Mouse (Mus musculus) CH12.LX (cell line): Measurements from ENCODE around the gene Nova2. TPM values are rescaled to one million over a fixed set of nuclear protein-coding genes. Genes with fewer than 3 reads are reported as not detected.

Experiments used
- DNase-seq: peaks from one replicate; pipeline ENCODE4 v3.0.0-alpha.2; 2013; ENCODE audit errors: extremely low read depth
- H3K27ac ChIP-seq: 2 replicates; pipeline ENCODE4 v1.5.1; 2012; ENCODE audit warnings: low read depth, mild to moderate bottlenecking, control low read depth, moderate library complexity; ENCODE audit not compliant: insufficient read depth
- H3K27me3 ChIP-seq: replicated peaks from 2 replicates; pipeline ENCODE3; 2012; ENCODE audit warnings: inconsistent platforms
- H3K36me3 ChIP-seq, 2 experiments: replicated peaks in 1 of 2; 2 replicates each; pipeline versions ENCODE3 to v1.6.1; 2012; ENCODE audit warnings: inconsistent platforms in 1 of 2, low read length in 1 of 2, mild to moderate bottlenecking in 1 of 2, mixed read lengths in 1 of 2, moderate library complexity in 1 of 2; ENCODE audit not compliant: control insufficient read depth in 1 of 2, insufficient read depth in 1 of 2
- H3K4me1 ChIP-seq, 2 experiments: 2 replicates each; pipeline ENCODE4 v1.6.1; 2012; ENCODE audit warnings: inconsistent platforms in 1 of 2, moderate library complexity in 1 of 2; ENCODE audit not compliant: insufficient read depth in 2 of 2, control insufficient read depth in 1 of 2
- H3K4me2 ChIP-seq: 2 replicates; pipeline ENCODE4 v1.6.1; 2012; ENCODE audit warnings: low read depth, mild to moderate bottlenecking, control low read depth; ENCODE audit not compliant: poor library complexity, insufficient read depth, severe bottlenecking
- H3K4me3 ChIP-seq, 3 experiments: fragments of 150-350 bp in 1 of 3; sonication (generic) in 1 of 3; replicated peaks in 1 of 3; 2 replicates each; pipeline versions ENCODE3 to v1.5.1; 2011 to 2012; ENCODE audit warnings: low read depth in 2 of 3, low read length in 2 of 3, mild to moderate bottlenecking in 2 of 3, moderate library complexity in 2 of 3, control low read depth in 1 of 3, improper control_type of control experiment in 1 of 3, inconsistent platforms in 1 of 3, mixed read lengths in 1 of 3; ENCODE audit not compliant: poor library complexity in 1 of 3
- H3K79me2 ChIP-seq: replicated peaks from 2 replicates; pipeline ENCODE4 v1.6.1; 2012; ENCODE audit warnings: mild to moderate bottlenecking, moderate library complexity; ENCODE audit not compliant: control insufficient read depth, poor library complexity, insufficient read depth, severe bottlenecking; ENCODE audit errors: extremely low read depth
- H3K9ac ChIP-seq: 2 replicates; pipeline ENCODE4 v1.6.1; 2012; ENCODE audit warnings: low read depth, mild to moderate bottlenecking, control low read depth, moderate library complexity; ENCODE audit not compliant: insufficient read depth
- H3K9me3 ChIP-seq: replicated peaks from 2 replicates; pipeline ENCODE3; 2012; ENCODE audit warnings: low read length, inconsistent platforms, mixed read lengths
- BHLHE40 ChIP-seq: IDR thresholded peaks from 2 replicates; pipeline ENCODE4 v1.6.1; 2011; ENCODE audit warnings: mild to moderate bottlenecking, low read depth, low read length, improper control_type of control experiment
- CHD2 ChIP-seq: IDR thresholded peaks from 2 replicates; pipeline ENCODE4 v1.6.1; 2011; ENCODE audit warnings: low read length, improper control_type of control experiment
- CTCF ChIP-seq, 2 experiments: IDR thresholded peaks in 1 of 2; conservative IDR thresholded peaks in 1 of 2; 2 replicates each; pipeline ENCODE4 v1.5.1; 2011 to 2012; ENCODE audit warnings: low read depth in 2 of 2, low read length in 2 of 2, improper control_type of control experiment in 1 of 2, inconsistent platforms in 1 of 2, mild to moderate bottlenecking in 1 of 2, moderate library complexity in 1 of 2
- ELF1 ChIP-seq: IDR thresholded peaks from 2 replicates; pipeline ENCODE4 v1.6.1; 2014; ENCODE audit warnings: low read depth, mild to moderate bottlenecking, inconsistent platforms, low read length, improper control_type of control experiment
- GABPA ChIP-seq: IDR thresholded peaks from 2 replicates; pipeline ENCODE4 v1.6.1; 2012; ENCODE audit warnings: low read depth, low read length, improper control_type of control experiment, inconsistent platforms; ENCODE audit not compliant: insufficient replicate concordance
- HCFC1 ChIP-seq: IDR thresholded peaks from 2 replicates; pipeline ENCODE4 v1.6.1; 2012; ENCODE audit warnings: low read depth, mild to moderate bottlenecking, inconsistent platforms, low read length, improper control_type of control experiment
- IRF4 ChIP-seq: IDR thresholded peaks from 2 replicates; pipeline ENCODE4 v1.6.1; 2014; ENCODE audit warnings: low read depth, mild to moderate bottlenecking, inconsistent platforms, low read length, improper control_type of control experiment
- MAX ChIP-seq: IDR thresholded peaks from 2 replicates; pipeline ENCODE4 v1.6.1; 2011; ENCODE audit warnings: low read length, improper control_type of control experiment
- MAZ ChIP-seq: IDR thresholded peaks from 2 replicates; pipeline ENCODE4 v1.6.1; 2012; ENCODE audit warnings: low read depth, mild to moderate bottlenecking, inconsistent platforms, low read length, improper control_type of control experiment, moderate library complexity
- MEF2A ChIP-seq: IDR thresholded peaks from 2 replicates; pipeline ENCODE4 v1.6.1; 2014; ENCODE audit warnings: low read depth, mild to moderate bottlenecking, inconsistent platforms, low read length, improper control_type of control experiment, borderline replicate concordance
- MXI1 ChIP-seq: IDR thresholded peaks from 2 replicates; pipeline ENCODE4 v1.6.1; 2011; ENCODE audit warnings: mild to moderate bottlenecking, low read depth, low read length, improper control_type of control experiment
- NELFE ChIP-seq: IDR thresholded peaks from 2 replicates; pipeline ENCODE4 v1.6.1; 2011; ENCODE audit warnings: low read depth, low read length, improper control_type of control experiment
- NRF1 ChIP-seq: IDR thresholded peaks from 2 replicates; pipeline ENCODE4 v1.6.1; 2014; ENCODE audit warnings: low read depth, mild to moderate bottlenecking, inconsistent platforms, low read length, improper control_type of control experiment, moderate library complexity
- POLR2A ChIP-seq: IDR thresholded peaks from 2 replicates; pipeline ENCODE4 v1.6.1; 2011; ENCODE audit warnings: low read depth, mild to moderate bottlenecking, improper control_type of control experiment, low read length
- POLR2AphosphoS2 ChIP-seq: IDR thresholded peaks from 2 replicates; pipeline ENCODE4 v1.6.1; 2011; ENCODE audit warnings: low read depth, low read length, improper control_type of control experiment
- RAD21 ChIP-seq: IDR thresholded peaks from 2 replicates; pipeline ENCODE4 v1.6.1; 2011; ENCODE audit warnings: low read depth, mild to moderate bottlenecking, low read length, improper control_type of control experiment, moderate library complexity
- SMC3 ChIP-seq: IDR thresholded peaks from 2 replicates; pipeline ENCODE4 v1.6.1; 2011; ENCODE audit warnings: low read depth, low read length, improper control_type of control experiment
- TCF12 ChIP-seq: IDR thresholded peaks from 2 replicates; pipeline ENCODE4 v1.6.1; 2014; ENCODE audit warnings: low read depth, mild to moderate bottlenecking, inconsistent platforms, low read length, improper control_type of control experiment
- UBTF ChIP-seq: IDR thresholded peaks from 2 replicates; pipeline ENCODE4 v1.6.1; 2012; ENCODE audit warnings: low read depth, mild to moderate bottlenecking, inconsistent platforms, low read length, improper control_type of control experiment, moderate library complexity
- USF1 ChIP-seq: IDR thresholded peaks from 2 replicates; pipeline ENCODE4 v1.6.1; 2014; ENCODE audit warnings: low read depth, mild to moderate bottlenecking, inconsistent platforms, low read length, improper control_type of control experiment
- USF2 ChIP-seq: conservative IDR thresholded peaks from 2 replicates; pipeline ENCODE4 v1.6.1; 2011; ENCODE audit warnings: low read depth, low read length, improper control_type of control experiment
- ZC3H11A ChIP-seq: IDR thresholded peaks from 2 replicates; pipeline ENCODE4 v1.6.1; 2012; ENCODE audit warnings: low read depth, mild to moderate bottlenecking, inconsistent platforms, low read length, improper control_type of control experiment
- dilution Hi-C: fragments of 300-500 bp; cut with MboI; formaldehyde crosslinking; loops from 2 replicates; pipeline ENCODE4 v1.14.3; 2020; ENCODE audit warnings: low sequenced_read_pairs; ENCODE audit not compliant: extremely low pct_unique_long_range_greater_than_20kb, extremely low pct_ligation_motif_present
- in situ Hi-C: fragments of 300-500 bp; cut with MboI; formaldehyde crosslinking; loops from 3 replicates; pipeline ENCODE4 v1.14.3; 2019; ENCODE audit warnings: low sequenced_read_pairs, low pct_ligation_motif_present, low pct_unique_long_range_greater_than_20kb, mixed read lengths
- polyA plus RNA-seq: library from polyadenylated mRNA; unstranded; fragments of >175 nt; gene quantifications from 2 replicates; pipeline ENCODE4 v1.2.1, GENCODE M21; 2012; ENCODE audit warnings: low read depth; ENCODE audit not compliant: insufficient read length
- total RNA-seq, 2 experiments: library from RNA; depleted of rRNA; stranded (reverse); fragments of 300-350 nt in 1 of 2; fragments of >200 nt in 1 of 2; gene quantifications; 2 replicates each; pipeline ENCODE4 v1.2.3; 2012 to 2014

The Nova2 gene
- total and polyA plus RNA-seq, 3 experiments, result 0.04 TPM; not detected in 2

- Histone ChIP-seq H3K27me3 (peaks cover 15% of the 10 kb centered on the region), H3K4me2 (no peak overlapping the region)
- no peak for TF ChIP-seq MAX
- TF ChIP-seq BHLHE40, result no peak
- peak; percentile 45; the same call in 1 of the 2 replicates for TF ChIP-seq MEF2A
- no peak for TF ChIP-seq MXI1
- TF ChIP-seq ELF1, result peak; percentile 34; the same call in 1 of the 2 replicates
- peak; percentile 47; the same call in 1 of the 2 replicates for TF ChIP-seq MAZ
- no peak for TF ChIP-seq GABPA
- peak; percentile 39; the same call in 1 of the 2 replicates for TF ChIP-seq IRF4
- TF ChIP-seq USF2, result no peak
- TF ChIP-seq RAD21, result peak; percentile 82
- TF ChIP-seq TCF12, result peak; percentile 47; the same call in 1 of the 2 replicates
- peak; percentile 84 to 100 for TF ChIP-seq CTCF (conservative IDR thresholded peaks at IDR 0.05 in 1 of 2, IDR thresholded peaks at IDR 0.05 in 1 of 2; ENCODE audit: low read depth in 2 of 2, low read length in 2 of 2)
- TF ChIP-seq NRF1, result 0 out of 2 replicates have a peak, but pooled peaks have one; percentile 36
- no peak for TF ChIP-seq USF1
- TF ChIP-seq POLR2A, result no peak
- peak; percentile 82; the same call in 1 of the 2 replicates for TF ChIP-seq NELFE
- TF ChIP-seq UBTF, result no peak
- TF ChIP-seq ZC3H11A, result peak; percentile 19; the same call in 1 of the 2 replicates
- no peak for TF ChIP-seq POLR2AphosphoS2
- no peak for TF ChIP-seq CHD2
- peak; percentile 90 for TF ChIP-seq SMC3
- peak; percentile 58 for TF ChIP-seq HCFC1
- TF ChIP-seq, all 38 proteins: peak for 12
- peaks cover 5 to 40% of the 10 kb centered on the region in 2 experiments; a peak in 3 of 4 replicates for H3K4me1 ChIP-seq
- no peak overlapping the region for H3K27ac ChIP-seq
- in situ Hi-C loops, result no loop called here
- H3K79me2 ChIP-seq, result no peaks in the 10 kb centered on the region
- H3K9ac ChIP-seq, result no peak overlapping the region
- H3K4me3 ChIP-seq, result no peak overlapping the region
- peaks cover 4% of the 10 kb centered on the region for H3K9me3 ChIP-seq
- peaks cover 8 to 23% of the 10 kb centered on the region in 2 experiments for H3K36me3 ChIP-seq
- peak; percentile 79 for DNase-seq
- dilution Hi-C loops, result no loop called here
Observed at GRCm38 (mm10) chr7:19006476-19006875, 80.8 kb downstream of the Nova2 start.
